Mouse (Mus musculus): ENCODE data around the gene Slc25a30. TPM values are rescaled to one million over a fixed set of nuclear protein-coding genes. Genes with fewer than 3 reads are reported as not detected.
"Not testable (repeated sequence)": the region's sequence is repeated elsewhere in the genome, so short reads cannot be mapped to it uniquely, and the experiment has no call there.

Slc25a30 gene
- polyA plus RNA-seq (2014; fragmentation: Nextera tagmentation; extraction: Ambion mirVana), result 4.7 and 5.4 TPM in 2 replicates

DNA sequence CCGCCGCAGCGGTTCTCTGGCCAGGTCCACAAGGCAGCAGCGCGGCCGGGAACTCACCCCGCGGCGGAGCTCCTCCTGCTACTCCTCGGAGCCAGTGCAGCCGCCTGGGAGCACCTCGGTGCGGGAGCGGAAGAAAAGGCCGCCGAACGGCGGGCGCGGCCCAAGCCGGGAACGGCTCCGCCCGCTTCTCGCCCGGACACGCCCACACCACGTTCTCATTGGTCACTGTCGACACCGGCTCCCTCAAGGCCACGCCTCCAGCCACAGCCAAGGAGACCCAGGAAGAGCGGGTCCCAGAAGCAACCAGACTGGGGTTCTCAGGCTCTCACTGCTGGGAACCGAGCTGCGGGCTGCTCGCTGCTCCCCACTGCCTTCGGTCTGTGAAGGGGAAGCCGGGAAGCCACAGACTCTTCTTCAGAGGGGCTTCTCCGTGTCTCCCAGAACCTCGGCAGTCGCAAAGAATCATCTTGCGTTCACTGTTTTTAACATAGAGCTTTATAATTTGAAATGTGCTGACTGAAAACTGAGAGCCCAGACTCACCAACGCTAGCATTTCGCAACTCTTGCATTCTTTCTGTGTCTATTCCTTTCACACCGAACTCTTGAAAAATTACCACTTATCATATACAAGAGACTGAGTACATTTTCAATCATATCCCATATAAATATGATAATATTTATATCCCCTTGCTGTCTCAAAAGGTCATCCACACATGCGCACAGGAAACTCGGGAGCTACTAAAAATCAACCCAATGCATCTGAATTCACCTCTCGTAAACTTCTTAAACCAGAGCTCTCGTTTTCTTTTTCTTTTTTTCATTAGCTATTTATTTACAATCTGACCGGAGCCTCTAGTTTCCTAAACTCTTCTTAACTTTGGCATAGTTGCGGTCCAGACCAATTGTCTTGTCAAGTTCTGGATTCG, at the start of gene Slc25a30:
TSS of gene Slc25a30 (minus strand) at position 170 of the 926 bp plus-strand sequence.
- Histone ChIP-seq H3K4me2 (ENCODE audit: low read length) (peak within 1 kb of the TSS; percentile 54), H3K27me3 (replicated peaks; ENCODE audit: control insufficient read depth, insufficient read depth, low read length) (peaks cover 14% of the 10 kb centered on the region; the same call in 1 of the 2 replicates), H3K9me3 (ENCODE audit: control insufficient read depth, low read length) (no peaks in the 10 kb centered on the region), H3K4me3 (ENCODE audit: low read depth, low read length) (peak within 1 kb of the TSS; percentile 62), H3K9ac (ENCODE audit: low read length) (peak within 1 kb of the TSS; percentile 54), H3K4me1 (replicated peaks; ENCODE audit: control insufficient read depth, insufficient read depth, low read length) (no peaks in the 10 kb centered on the region), H3K27ac (ENCODE audit: low read depth) (peak within 1 kb of the TSS; percentile 43; the same call in 1 of the 2 replicates), H3K36me3 (ENCODE audit: control insufficient read depth, insufficient read depth, low read length) (no peaks in the 10 kb centered on the region)
- peak; percentile 94 for DNase-seq (ENCODE audit: low spot score)
- WGBS, result 6% methylated on average over 48 of the region's 51 CpGs
- ATAC-seq (replicated peaks; ENCODE audit: low FRiP score, low TSS enrichment, low read depth), result peak; percentile 99

GRCm38 (mm10) chr14:75836579-75836978, 49.7 kb upstream of the Slc25a30 start:
- Histone ChIP-seq H3K4me2 (ENCODE audit: low read length) (no peak overlapping the region), H3K27me3 (replicated peaks; ENCODE audit: control insufficient read depth, insufficient read depth, low read length) (no peaks in the 10 kb centered on the region), H3K9ac (ENCODE audit: low read length) (no peak overlapping the region), H3K4me3 (ENCODE audit: low read depth, low read length) (no peak overlapping the region), H3K36me3 (ENCODE audit: control insufficient read depth, insufficient read depth, low read length) (no peaks in the 10 kb centered on the region), H3K4me1 (replicated peaks; ENCODE audit: control insufficient read depth, insufficient read depth, low read length) (peaks cover 19% of the 10 kb centered on the region), H3K27ac (ENCODE audit: low read depth) (peak overlapping the region; percentile 64; the same call in 1 of the 2 replicates), H3K9me3 (ENCODE audit: control insufficient read depth, low read length) (no peaks in the 10 kb centered on the region)
- DNase-seq (ENCODE audit: low spot score) (no peak), ATAC-seq (replicated peaks; ENCODE audit: low FRiP score, low TSS enrichment, low read depth) (no peak)
- 85% methylated on average over 3 of the region's 3 CpGs for WGBS

- ATAC-seq (replicated peaks; ENCODE audit: low FRiP score, low TSS enrichment, low read depth) (peak; percentile 57), DNase-seq (ENCODE audit: low spot score) (peak; percentile 91)
- Histone ChIP-seq H3K36me3 (ENCODE audit: control insufficient read depth, insufficient read depth, low read length) (no peaks in the 10 kb centered on the region), H3K9ac (ENCODE audit: low read length) (peak overlapping the region; percentile 82), H3K27me3 (replicated peaks; ENCODE audit: control insufficient read depth, insufficient read depth, low read length) (no peaks in the 10 kb centered on the region), H3K4me2 (ENCODE audit: low read length) (peak overlapping the region; percentile 100), H3K4me1 (replicated peaks; ENCODE audit: control insufficient read depth, insufficient read depth, low read length) (peaks cover 19% of the 10 kb centered on the region), H3K27ac (ENCODE audit: low read depth) (peak overlapping the region; percentile 98), H3K4me3 (ENCODE audit: low read depth, low read length) (peak overlapping the region; percentile 53), H3K9me3 (ENCODE audit: control insufficient read depth, low read length) (no peaks in the 10 kb centered on the region)
- under 1% methylated on average over 16 of the region's 16 CpGs for WGBS
Observed at GRCm38 (mm10) chr14:75834739-75835381, 48.0 kb upstream of the Slc25a30 start.

- Histone ChIP-seq H3K9me3 (ENCODE audit: control insufficient read depth, low read length) (no peaks in the 10 kb centered on the region), H3K36me3 (ENCODE audit: control insufficient read depth, insufficient read depth, low read length) (no peaks in the 10 kb centered on the region), H3K27me3 (replicated peaks; ENCODE audit: control insufficient read depth, insufficient read depth, low read length) (no peaks in the 10 kb centered on the region), H3K9ac (ENCODE audit: low read length) (peak overlapping the region; percentile 82), H3K4me3 (ENCODE audit: low read depth, low read length) (peak overlapping the region; percentile 53), H3K27ac (ENCODE audit: low read depth) (peak overlapping the region; percentile 98), H3K4me1 (replicated peaks; ENCODE audit: control insufficient read depth, insufficient read depth, low read length) (peaks cover 19% of the 10 kb centered on the region), H3K4me2 (ENCODE audit: low read length) (peak overlapping the region; percentile 100)
- DNase-seq (ENCODE audit: low spot score) (no peak), ATAC-seq (replicated peaks; ENCODE audit: low FRiP score, low TSS enrichment, low read depth) (peak; percentile 88)
- WGBS, result 0% methylated on average over 10 of the region's 10 CpGs
Observed at GRCm38 (mm10) chr14:75834251-75834738, 47.5 kb upstream of the Slc25a30 start.

DNA sequence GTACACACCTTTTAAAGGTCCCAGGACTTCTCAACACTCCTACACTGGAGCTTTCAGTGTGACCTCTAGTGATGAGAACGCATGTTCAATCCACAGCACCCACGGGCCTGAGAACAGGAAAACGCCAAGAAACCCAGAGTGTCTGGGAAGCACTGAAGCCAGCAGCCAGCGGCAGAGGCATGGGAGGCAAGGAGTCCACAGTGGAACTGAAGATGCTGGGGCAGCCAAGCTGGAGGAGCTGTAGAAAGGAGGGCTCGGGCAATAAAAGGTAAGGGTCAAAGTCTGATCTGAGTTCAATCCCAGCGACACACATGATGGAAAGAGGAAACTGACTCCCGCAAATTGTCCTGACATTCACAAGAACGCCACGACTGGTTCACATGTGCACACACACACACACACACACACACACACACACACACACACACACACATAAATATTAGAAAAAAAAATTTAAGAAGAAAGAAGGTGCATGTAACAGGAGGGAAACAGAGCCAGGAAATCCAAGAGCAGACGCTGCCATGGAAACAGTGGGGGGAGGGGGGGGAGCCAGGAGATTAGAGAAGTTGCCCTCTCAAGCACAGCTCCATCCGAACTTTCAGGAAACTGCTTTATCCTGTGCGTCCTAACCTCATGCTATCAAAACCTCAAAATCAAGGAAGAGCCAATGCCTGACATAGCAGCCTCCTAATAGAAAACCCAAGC, 46.9 kb upstream of the Slc25a30 start:
- Histone ChIP-seq H3K4me1 (replicated peaks; ENCODE audit: control insufficient read depth, insufficient read depth, low read length) (peaks cover 22% of the 10 kb centered on the region), H3K9me3 (ENCODE audit: control insufficient read depth, low read length) (no peaks in the 10 kb centered on the region), H3K27me3 (replicated peaks; ENCODE audit: control insufficient read depth, insufficient read depth, low read length) (0 out of 2 replicates have a peak, but pooled peaks cover 5% of the 10 kb centered on the region), H3K27ac (ENCODE audit: low read depth) (peak overlapping the region; percentile 98), H3K9ac (ENCODE audit: low read length) (peak overlapping the region; percentile 82), H3K4me2 (ENCODE audit: low read length) (peak overlapping the region; percentile 100), H3K4me3 (ENCODE audit: low read depth, low read length) (peak overlapping the region; percentile 53), H3K36me3 (ENCODE audit: control insufficient read depth, insufficient read depth, low read length) (no peaks in the 10 kb centered on the region)
- ATAC-seq (replicated peaks; ENCODE audit: low FRiP score, low TSS enrichment, low read depth), result peak; percentile 45
- WGBS, result 3% methylated on average over 12 of the region's 12 CpGs
- peak; percentile 83 for DNase-seq (ENCODE audit: low spot score)

DNA sequence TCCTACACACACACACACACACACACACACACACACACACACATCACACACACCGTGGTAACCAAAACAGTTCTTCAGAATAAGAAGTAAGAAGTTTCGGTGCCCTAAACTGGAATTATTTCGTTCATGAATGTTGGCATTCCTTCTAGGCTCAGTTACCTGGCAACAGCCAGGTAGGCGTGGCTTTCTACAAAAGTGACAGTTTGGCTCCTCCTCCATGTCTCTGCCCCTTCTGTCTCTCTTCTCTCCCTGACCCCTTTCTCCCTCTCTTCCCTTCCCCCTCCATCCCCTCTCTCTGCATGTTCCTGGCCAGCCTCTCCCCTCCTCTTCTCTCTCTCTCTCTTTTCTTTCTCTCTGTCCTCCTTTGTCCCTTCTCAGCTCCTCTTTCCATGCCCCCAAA, 46.1 kb upstream of the Slc25a30 start:
- WGBS, result 40% methylated on average over 4 of the region's 4 CpGs
- H3K4me2 ChIP-seq (ENCODE audit: low read length), result peak overlapping the region; percentile 100
- H3K4me1 ChIP-seq (replicated peaks; ENCODE audit: control insufficient read depth, insufficient read depth, low read length), result peaks cover 22% of the 10 kb centered on the region
- H3K9me3 ChIP-seq (ENCODE audit: control insufficient read depth, low read length), result no peaks in the 10 kb centered on the region
- no peaks in the 10 kb centered on the region for H3K36me3 ChIP-seq (ENCODE audit: control insufficient read depth, insufficient read depth, low read length)
- DNase-seq (ENCODE audit: low spot score) (no peak), ATAC-seq (replicated peaks; ENCODE audit: low FRiP score, low TSS enrichment, low read depth) (no peak)
- peak overlapping the region; percentile 98 for H3K27ac ChIP-seq (ENCODE audit: low read depth)
- 0 out of 2 replicates have a peak, but pooled peaks cover 5% of the 10 kb centered on the region for H3K27me3 ChIP-seq (replicated peaks; ENCODE audit: control insufficient read depth, insufficient read depth, low read length)
- H3K9ac ChIP-seq (ENCODE audit: low read length), result peak overlapping the region; percentile 82; the same call in 1 of the 2 replicates
- peak overlapping the region; percentile 53 for H3K4me3 ChIP-seq (ENCODE audit: low read depth, low read length)

- WGBS, result 92% methylated on average over 2 of the region's 2 CpGs
- Histone ChIP-seq H3K4me3 (ENCODE audit: low read depth, low read length) (no peak overlapping the region), H3K4me1 (replicated peaks; ENCODE audit: control insufficient read depth, insufficient read depth, low read length) (peaks cover 19% of the 10 kb centered on the region), H3K9me3 (ENCODE audit: control insufficient read depth, low read length) (no peaks in the 10 kb centered on the region), H3K36me3 (ENCODE audit: control insufficient read depth, insufficient read depth, low read length) (no peaks in the 10 kb centered on the region), H3K27ac (ENCODE audit: low read depth) (no peak overlapping the region), H3K4me2 (ENCODE audit: low read length) (no peak overlapping the region), H3K27me3 (replicated peaks; ENCODE audit: control insufficient read depth, insufficient read depth, low read length) (0 out of 2 replicates have a peak, but pooled peaks cover 5% of the 10 kb centered on the region), H3K9ac (ENCODE audit: low read length) (no peak overlapping the region)
- ATAC-seq (replicated peaks; ENCODE audit: low FRiP score, low TSS enrichment, low read depth) (no peak), DNase-seq (ENCODE audit: low spot score) (no peak)
Observed at GRCm38 (mm10) chr14:75832031-75832430, 45.2 kb upstream of the Slc25a30 start.

DNA sequence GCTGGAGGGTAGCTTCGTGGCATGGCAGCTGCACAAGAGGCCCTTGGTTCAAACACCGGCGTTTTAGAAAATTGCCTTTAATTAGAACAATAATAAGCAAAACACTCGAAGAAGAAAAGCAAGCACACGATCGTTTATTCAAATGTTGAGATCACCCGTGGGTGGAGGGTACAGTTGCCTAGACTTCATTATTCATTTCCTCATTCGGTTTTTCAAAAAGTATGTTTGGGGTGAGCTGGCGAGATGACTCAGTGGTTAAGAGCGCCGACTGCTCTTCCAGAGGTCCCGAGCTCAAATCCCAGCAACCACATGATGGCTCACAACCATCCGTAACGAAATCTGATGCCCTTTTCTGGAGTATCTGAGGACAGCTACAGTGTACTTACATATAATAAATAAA, 43.0 kb upstream of the Slc25a30 start:
- not testable (repeated sequence) for H3K4me2 ChIP-seq (ENCODE audit: low read length); H3K4me3 ChIP-seq (ENCODE audit: low read depth, low read length); H3K36me3 ChIP-seq (ENCODE audit: control insufficient read depth, insufficient read depth, low read length); H3K9ac ChIP-seq (ENCODE audit: low read length); ATAC-seq (replicated peaks; ENCODE audit: low FRiP score, low TSS enrichment, low read depth); H3K9me3 ChIP-seq (ENCODE audit: control insufficient read depth, low read length); H3K27ac ChIP-seq (ENCODE audit: low read depth); H3K27me3 ChIP-seq (replicated peaks; ENCODE audit: control insufficient read depth, insufficient read depth, low read length); DNase-seq (ENCODE audit: low spot score)
- 63% methylated on average over 14 of the region's 14 CpGs for WGBS
- H3K4me1 ChIP-seq (replicated peaks; ENCODE audit: control insufficient read depth, insufficient read depth, low read length), result peaks cover 10% of the 10 kb centered on the region

All from intestine, embryonic 14.5 days (tissue).